Mouse (Mus musculus) left cerebral cortex, postnatal 10 days (tissue): ENCODE results near the gene Erf. TPM values are rescaled to one million over a fixed set of nuclear protein-coding genes. Genes with fewer than 3 reads are reported as not detected.

Experiments
- DNase-seq, 2 experiments: peaks; one replicate each; pipeline ENCODE4 v3.0.0; 2021 to 2022; ENCODE audit warnings: low spot score in 2 of 2, mixed read lengths in 1 of 2; ENCODE audit errors: extremely low spot score in 1 of 2
- intact Hi-C: fragments of 180-260 bp; cut with DNase I; formaldehyde crosslinking; loops from one replicate; pipeline ENCODE4 v1.15.1; 2025
- total RNA-seq, 2 experiments: library from RNA; stranded (reverse); gene quantifications; 2 replicates each; pipeline ENCODE4 v1.2.3; 2021

Erf gene
- total RNA-seq, result 10 to 100 TPM; 47.7 to 55.1 TPM

DNA sequence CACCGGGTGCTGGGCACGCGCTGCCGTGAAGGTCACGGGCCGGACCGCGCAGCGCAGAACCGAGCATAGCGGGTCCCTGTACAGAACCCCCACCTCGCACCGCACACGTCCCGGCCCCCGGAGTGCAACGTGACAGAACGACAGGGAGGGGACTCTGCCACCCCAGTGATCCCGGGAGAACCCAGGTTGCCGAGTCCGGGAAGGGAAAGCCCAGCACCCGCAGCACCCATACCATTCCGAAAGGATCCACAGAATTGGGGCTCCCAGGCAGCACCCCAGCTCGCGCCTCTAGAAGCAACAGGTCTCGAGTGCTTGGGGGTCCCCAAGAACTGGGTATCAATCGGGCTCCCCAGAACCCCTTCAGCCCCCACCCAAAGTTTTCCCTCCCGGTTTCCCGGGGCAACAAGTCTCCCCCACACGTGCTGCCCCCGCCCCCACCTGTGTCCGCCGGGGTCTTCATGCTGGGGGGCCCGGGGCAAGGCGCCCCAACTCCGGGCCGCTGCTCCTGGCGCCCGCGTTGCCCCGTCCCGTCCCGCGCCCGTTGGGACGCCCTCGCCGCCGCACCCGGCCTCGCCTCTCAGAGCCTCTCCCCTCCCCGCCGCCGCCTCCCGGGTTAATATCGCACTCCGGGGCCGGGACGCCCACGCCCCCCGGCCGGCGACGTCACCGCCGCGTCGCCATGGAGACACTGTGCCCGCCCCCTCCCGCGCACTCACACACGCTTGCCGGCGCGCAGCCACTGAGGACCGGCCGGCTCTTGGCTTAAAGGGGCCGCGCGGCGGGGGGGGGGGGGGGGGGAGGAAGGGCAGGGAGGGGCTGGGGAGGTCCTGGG lies at the start of gene Erf:
Gene Erf, minus strand, starts transcription at position 621 of the 832 bp plus-strand sequence.
- DNase-seq, result peak; percentile 92 to 97
- intact Hi-C loops, result no loop called here

DNA sequence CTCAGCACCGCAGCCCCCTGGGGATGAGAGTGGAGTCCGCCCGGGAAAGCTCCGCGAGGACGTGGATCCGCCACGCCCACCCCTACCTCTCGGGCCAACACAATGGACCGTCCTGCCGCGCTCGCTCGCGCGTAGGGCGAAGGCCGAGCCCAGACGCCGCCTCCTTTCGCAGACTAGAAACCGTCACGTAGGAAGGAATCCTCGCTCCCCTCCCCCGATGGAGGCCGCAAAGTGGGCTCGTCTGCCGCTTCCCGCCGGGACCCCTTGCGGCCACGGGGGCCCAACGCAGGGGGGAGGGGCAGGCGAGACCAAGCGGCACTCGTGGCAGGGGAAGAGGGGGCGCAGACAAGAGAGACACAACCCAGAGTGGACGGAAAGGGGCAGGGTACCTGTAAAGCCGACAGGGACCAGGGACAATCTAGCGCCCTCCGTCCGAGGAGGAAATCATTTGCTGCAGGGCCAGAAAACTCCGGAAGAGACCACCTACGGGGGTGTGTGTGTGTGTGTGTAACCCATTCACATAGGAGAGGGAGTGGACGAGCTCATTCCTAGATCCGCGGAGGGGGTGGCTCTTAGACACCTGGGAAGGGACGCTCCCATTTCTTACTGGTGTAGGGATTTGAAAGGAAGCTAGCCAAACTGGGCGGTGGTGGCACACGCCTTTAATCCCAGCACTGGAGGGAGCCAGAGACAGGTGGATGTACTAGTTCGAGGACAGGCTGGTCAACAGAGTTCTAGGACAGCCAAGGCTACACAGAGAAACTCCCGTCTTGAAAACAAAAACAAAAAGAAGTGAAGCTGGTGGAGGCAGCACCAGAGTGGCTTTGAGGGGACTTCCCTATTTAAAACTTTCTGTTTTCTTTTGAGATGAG lies 47.1 kb upstream of the Erf start, which contains the start of gene Pafah1b3:
Gene Pafah1b3, minus strand, starts transcription at position 533 of the 872 bp plus-strand sequence.
- intact Hi-C loops, result no loop called here
- DNase-seq, result peak; percentile 86 to 90

DNA sequence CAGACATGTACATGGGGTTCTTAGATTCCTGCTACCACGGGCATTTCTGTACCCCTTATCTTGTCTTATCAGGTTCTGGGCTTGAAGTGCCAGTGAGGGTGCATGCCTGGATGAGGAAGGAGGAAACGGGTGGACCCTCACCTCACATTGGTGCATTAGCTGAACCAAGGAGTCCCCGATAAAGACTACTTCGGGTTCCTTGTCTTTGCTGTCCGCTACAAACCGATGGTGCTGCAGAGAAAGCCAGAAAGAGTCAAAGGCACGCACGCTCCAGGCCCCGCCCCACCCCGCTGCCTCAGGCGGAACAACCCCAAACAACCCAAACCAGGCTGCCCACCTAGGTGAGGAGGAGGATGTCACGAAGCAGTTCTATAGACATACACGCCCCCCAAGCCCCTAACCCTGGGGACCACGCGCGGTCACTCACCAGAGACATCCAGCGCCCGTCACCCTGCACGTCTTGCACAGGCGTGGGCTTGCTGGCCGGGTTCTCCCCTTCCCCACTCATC lies 46.4 kb upstream of the Erf start:
- intact Hi-C loops, result no loop called here

DNA sequence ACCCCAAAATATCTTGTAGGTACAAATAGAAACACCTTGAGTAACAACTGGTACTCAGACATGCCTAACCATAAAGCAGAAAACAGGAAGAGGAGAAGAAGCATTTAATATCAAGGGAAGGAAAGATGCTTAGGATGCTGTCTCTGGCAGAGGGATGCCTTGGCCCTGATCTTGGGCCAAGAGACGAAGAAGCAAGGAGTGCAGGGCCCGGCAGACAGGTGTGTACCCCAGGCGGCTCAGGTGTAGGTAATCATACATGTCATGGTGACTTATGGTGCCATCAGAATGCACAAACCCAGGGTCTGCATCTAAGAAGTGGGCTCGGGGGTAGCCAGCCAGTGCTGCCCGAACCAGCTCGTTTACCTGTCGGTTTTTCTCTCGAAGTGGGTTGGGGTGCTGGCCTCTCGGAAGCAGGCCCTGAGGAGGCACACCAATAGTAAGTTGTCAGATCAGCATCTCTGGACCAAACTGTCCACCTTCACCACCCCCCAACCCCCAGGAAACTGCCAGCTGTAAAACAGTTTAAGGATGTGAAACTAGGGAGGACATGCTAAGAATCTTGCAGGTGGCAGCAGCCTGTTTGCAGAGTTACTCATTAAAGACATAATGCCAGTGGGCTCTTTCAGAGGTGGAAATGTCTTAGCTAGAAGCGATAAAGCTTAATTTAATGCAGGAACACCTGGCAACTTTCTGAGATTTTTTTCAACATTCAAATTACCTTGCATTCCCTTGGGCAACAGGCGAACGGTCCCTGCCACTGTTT lies 44.6 kb upstream of the Erf start:
- no peak for DNase-seq
- intact Hi-C loops, result no loop called here

More for the DNA sequence above, 46.4 kb upstream of the Erf start:
- DNase-seq, result no peak

DNA sequence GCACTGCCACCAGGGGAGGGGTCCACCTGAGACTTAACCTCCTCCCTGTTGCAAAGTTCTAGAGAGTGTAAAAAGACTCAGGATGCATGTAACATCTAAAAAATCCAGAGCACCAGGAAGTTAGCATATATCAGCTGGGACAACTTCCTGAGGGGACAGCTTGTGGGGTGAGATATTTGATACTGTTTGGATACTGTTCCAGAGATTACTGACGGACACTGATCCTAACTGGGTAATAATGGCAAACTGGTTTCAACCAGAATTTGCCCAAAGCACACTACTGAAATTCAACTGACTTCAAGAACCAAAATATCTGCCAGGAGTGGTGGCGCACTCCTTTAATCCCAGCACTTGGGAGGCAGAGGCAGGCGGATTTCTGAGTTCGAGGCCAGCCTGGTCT lies 43.9 kb upstream of the Erf start:
- intact Hi-C loops, result no loop called here
- DNase-seq, result no peak

DNA sequence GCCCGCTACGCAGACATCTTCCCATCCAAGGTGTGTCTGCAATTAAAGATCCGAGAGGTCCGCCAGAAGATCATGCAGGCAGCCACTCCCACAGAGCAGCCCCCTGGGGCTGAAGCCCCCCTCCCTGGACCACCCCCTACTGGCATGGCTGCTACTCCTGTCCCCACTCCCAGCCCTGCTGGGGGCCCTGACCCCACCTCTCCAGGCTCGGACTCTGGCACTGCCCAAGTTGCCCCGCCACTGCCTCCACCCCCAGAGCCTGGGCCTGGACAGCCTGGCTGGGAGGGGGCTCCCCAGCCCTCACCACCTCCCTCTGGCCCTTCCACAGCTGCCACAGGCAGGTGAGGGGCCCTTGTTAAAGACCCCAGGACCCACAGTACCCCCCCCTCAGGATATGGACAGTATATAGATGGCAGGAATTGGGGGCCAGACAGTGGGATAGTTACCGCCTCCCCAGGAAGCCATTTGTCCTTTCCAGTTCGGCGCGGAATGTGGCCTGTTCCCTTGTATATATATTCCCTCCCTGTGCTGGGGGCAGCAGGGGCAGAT lies 42.7 kb upstream of the Erf start:
- DNase-seq, result no peak
- intact Hi-C loops, result no loop called here

DNA sequence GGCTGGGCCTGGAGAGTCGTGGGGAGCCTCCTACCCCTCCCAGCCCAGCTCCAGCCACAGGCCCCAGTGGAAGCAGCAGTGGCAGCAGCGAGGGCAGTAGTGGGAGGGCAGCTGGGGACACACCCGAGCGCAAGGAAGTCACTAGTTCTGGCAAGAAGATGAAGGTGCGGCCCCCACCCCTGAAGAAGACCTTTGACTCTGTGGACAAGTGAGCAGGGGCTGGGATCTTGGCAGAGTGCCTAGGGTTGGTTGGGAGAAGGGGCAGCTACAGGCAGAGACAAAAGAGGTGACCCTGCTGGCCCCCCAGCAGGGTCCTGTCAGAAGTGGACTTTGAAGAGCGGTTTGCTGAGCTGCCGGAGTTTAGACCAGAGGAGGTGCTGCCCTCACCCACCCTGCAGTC lies 41.5 kb upstream of the Erf start:
- intact Hi-C loops, result no loop called here
- peak in 1 of 2 experiments; percentile 55 for DNase-seq

DNA sequence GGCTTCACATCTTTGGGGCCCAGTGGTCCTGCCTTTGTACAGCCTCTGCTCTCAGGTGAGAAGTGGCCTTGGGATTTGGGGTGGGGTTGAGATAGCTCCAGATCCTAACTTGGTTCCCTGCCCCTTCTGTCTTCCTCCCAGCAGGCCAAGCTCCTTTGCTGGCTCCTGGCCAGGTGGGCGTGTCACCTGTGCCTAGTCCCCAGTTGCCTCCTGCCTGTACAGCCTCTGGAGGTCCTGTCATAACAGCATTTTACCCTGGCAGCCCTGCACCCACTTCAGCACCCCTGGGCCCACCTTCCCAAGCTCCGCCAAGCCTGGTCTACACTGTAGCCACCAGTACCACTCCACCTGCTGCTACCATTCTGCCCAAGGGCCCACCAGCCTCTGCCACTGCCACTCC lies 40.4 kb upstream of the Erf start:
- peak in 1 of 2 experiments; percentile 78 for DNase-seq
- intact Hi-C loops, result no loop called here

DNA sequence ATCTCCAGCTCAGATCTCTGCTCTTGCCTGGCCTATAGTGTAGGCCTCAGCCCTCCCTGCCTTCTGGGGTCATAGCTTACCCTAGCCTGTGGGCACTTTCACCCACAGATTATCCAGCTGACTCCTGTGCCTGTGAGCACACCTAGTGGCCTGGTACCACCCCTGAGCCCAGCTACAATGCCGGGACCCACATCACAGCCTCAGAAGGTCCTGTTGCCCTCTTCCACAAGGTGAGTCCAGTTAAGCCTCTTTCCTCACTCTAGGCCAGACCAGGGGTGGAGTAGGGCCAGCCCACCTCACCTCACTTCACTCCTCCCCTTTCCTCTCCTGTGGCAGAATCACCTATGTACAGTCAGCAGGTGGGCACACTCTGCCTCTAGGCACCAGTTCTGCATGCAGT lies 39.9 kb upstream of the Erf start:
- no peak for DNase-seq
- intact Hi-C loops, result no loop called here

DNA sequence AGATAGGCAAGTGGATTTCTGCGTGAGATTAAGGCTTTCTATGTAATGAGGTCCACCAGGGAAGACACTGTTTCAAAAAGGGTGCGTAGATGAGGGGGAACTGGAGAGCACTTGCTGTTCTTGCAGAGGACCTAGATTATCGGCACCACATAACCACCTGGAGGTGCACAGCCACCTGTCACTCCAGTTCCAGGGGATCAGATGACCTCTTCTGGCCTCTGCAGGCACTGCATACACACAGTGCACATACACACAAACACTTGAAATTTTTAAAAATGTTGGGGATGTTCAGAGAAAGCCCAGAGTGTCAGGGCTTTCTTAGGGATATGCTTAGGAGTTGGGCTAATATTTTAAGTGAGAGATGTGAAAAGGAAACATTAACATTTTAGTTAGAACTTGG lies 39.4 kb upstream of the Erf start:
- DNase-seq, result no peak
- intact Hi-C loops, result no loop called here

DNA sequence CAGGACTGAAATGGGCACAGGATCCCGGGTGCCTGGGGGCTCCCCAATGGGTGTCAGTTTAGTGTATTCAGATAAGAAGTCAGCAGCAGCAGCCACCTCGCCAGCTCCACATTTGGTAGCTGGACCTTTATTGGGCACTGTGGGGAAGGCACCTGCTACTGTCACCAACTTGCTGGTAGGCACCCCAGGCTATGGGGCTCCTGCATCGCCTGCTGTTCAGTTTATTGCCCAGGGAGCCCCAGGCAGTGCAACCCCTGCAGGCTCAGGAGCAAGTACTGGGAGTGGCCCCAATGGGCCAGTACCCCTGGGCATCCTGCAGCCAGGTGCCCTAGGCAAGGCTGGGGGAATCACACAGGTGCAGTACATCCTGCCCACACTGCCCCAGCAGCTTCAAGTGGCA lies 38.2 kb upstream of the Erf start:
- intact Hi-C loops, result no loop called here
- no peak for DNase-seq

DNA sequence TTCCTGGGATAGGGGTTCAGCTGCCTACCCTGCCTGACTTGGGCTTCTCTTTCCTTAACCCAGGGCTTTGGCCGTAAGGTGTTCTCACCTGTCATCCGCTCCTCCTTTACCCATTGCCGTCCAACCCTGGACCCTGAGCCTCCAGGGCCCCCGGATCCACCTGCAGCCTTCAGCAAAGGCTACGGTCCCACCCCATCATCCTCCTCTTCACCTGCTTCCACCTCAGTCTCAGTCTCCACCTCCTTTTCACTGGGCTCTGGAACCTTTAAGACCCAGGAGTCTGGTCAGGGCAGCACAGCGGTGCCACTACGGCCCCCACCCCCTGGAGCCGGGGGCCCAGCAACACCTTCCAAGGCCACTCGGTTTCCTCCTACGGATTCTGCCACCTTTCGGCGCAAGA lies 37.5 kb upstream of the Erf start:
- intact Hi-C loops, result no loop called here
- DNase-seq, result peak in 1 of 2 experiments; percentile 20

DNA sequence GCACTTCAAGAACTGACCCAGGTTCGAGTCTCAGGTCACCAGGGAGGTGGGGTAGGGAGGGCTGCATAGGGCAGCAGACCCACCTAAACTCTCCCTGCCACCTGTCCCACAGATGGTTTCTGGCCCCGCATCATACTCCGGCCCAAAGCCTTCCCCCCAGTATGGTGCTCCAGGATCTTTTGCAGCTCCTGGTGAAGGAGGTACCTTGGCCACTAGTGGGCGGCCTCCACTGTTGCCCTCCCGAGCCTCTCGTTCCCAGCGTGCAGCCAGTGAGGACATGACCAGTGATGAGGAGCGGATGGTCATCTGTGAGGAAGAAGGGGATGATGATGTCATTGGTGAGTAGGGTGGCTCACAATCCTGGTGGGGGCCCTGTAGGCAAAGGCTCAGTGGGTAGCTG lies 36.4 kb upstream of the Erf start:
- intact Hi-C loops, result no loop called here
- DNase-seq, result no peak

DNA sequence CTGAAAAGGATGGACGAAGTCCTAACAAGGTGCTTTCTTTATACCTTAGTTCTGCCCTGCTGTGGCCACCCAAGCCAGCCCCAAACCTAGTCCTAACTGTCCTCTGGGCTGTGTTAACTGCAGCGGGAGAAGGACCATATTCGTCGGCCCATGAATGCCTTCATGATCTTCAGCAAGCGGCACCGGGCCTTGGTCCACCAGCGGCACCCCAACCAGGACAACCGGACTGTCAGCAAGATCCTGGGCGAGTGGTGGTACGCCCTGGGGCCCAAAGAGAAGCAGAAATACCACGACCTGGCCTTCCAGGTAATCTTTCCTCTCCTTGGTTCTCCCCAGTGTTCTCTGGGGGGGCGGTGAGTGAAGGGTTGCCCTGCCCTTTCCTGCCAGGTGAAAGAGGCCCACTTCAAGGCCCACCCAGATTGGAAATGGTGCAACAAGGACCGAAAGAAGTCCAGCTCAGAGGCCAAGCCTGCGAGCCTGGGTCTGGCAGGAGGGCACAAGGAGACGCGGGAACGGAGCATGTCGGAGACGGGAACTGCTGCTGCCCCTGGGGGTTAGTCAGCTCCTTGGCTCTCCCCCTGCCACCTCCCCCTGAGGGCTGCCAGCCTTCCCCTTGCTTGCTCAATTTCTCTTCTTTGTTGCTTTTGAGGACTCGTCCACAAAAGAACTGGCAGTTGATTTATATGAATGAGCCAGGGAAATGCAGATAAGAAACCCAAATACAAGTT lies 35.1 kb upstream of the Erf start:
- no peak for DNase-seq
- intact Hi-C loops, result no loop called here

DNA sequence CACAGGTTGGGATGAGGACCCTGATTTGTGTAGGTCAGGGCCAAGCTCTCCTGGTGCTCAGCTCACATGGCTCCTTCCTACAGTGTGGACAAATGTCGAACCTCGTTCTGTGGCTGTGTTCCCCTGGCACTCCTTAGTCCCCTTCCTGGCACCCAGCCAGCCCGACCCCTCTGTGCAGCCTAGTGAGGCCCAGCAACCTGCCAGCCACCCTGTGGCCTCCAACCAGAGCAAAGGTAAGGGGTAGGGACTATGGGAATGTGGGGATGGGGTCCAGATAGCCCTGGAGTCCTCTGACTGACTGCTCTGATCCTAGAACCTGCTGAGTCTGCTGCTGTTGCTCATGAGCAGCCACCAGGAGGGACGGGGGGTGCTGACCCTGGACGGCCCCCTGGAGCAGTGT lies 34.2 kb upstream of the Erf start:
- intact Hi-C loops, result loop anchor here (5.0 kb wide), 1 partner anchor 33 kb away; the partner anchor contains the start of gene Megf8

DNA sequence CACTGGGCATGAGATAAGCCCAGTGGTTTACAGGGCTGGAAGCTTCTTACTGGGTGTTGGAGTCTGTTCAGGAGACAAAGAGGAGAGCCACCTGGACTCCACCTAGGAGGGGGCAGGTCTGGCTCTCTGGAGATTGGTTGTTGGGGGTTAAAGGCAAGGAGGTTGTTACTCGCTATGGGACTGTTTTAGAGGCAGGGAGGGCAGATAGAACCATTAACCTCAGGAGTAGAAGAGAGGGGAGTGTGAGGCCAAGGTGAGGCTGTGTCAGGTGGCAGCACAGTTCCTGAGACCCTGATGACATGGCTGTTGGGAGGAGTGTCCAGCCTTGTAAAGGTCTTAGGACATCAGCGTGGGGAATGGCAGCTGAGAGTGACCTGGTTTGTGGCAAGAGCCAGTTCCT lies 33.6 kb upstream of the Erf start:
- intact Hi-C loops, result loop anchor here (5.0 kb wide), 1 partner anchor 33 kb away; the partner anchor contains the start of gene Megf8
- no peak for DNase-seq

More for the DNA sequence above, 34.2 kb upstream of the Erf start:
- DNase-seq, result no peak

DNA sequence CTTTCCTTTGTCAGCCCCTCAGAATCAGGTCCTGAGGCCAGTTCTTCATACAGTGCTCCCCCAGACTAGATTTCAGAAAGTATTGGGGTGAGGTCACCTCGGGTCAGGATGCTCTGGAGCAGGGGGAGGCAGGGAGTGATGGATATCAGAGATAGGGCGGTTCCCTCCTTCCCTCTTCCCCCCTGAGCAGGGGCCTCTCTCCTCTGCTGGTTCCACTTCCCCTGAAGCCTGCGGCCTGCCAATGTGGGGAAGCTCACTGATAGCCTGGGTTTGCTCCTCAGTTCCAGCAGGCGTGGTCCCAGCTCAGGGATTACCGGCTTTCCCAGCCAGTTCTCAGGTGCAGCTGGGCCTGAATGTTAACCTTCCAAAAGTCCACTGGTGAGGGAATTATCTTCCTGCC lies 33.1 kb upstream of the Erf start:
- intact Hi-C loops, result loop anchor here (5.0 kb wide), 1 partner anchor 34 kb away; the partner anchor contains the start of gene Megf8
- no peak for DNase-seq

DNA sequence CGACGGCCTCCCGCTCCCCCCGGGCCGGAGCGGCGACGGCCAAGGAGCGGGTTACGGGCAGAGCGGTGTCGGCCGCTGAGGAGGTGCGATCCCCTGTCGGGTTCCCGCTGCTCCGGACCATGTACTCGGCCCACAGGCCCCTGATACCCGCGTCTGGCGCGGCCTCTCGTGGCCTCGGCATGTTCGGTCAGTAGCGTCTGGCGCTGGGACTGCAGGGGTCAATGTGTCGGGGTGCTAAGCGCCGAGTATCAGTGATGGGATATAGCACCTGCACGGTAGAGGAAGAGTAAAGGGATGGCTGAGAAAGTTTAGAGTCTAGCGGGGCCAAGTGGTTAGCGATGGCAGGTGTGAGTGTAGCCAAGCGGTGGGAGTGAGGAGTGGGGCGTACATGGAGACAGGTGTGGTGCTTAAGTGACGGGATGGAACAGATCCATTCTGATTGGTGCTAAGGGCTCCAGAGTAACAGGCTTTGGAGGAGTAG lies 32.2 kb upstream of the Erf start:
- DNase-seq, result peak in 1 of 2 experiments; percentile 70
- intact Hi-C loops, result loop anchor here (5.0 kb wide), 1 partner anchor 35 kb away; the partner anchor contains the start of gene Megf8
